Mouse (Mus musculus): ENCODE data around the gene Rpl13a.

Rpl13a gene

DNA sequence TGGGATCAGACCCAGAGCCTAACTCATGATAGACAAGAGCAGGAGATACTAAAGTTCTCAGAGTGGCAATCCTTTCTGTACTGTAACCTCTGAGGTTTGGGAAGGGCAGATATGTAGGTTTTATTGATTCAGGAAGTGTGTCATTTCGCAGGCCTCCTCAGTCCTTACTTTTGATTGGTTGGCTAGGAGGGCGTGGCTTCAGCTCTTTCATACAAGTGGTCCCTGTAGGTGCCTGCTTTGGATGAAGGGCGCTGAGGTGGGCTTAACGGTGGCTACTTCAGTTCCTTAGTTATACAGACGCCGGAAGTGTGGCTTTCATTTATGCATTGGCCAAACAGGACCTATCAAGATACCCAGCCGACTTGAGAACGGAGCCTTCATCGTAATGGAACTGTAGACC, 27.0 kb upstream of the Rpl13a start:
- peak; percentile 65 for DNase-seq

DNA sequence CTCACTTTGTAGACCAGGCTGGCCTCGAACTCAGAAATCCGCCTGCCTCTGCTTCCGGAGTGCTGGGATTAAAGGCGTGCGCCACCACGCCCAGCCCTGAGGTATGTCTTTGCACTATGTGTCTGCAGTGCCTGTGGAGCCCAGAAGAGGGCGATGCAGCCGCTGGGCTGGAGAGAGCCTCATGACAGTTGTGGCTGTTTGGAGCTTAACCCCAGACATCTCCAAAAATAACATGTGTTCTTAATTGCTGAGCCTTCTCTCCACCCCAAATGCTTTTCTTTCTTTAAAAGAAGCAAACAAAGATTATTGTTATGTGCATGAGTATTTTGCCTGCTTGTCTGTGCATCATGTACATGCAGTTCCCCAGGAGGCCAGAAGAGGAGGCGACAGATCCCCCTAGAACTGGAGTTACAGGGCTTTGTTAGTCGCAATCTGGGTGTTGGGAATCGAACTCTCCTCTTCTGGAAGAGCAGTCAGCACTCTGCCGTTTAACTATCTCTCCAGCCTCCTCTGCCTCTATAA, 26.5 kb upstream of the Rpl13a start:
- DNase-seq: peak; percentile 84

DNA sequence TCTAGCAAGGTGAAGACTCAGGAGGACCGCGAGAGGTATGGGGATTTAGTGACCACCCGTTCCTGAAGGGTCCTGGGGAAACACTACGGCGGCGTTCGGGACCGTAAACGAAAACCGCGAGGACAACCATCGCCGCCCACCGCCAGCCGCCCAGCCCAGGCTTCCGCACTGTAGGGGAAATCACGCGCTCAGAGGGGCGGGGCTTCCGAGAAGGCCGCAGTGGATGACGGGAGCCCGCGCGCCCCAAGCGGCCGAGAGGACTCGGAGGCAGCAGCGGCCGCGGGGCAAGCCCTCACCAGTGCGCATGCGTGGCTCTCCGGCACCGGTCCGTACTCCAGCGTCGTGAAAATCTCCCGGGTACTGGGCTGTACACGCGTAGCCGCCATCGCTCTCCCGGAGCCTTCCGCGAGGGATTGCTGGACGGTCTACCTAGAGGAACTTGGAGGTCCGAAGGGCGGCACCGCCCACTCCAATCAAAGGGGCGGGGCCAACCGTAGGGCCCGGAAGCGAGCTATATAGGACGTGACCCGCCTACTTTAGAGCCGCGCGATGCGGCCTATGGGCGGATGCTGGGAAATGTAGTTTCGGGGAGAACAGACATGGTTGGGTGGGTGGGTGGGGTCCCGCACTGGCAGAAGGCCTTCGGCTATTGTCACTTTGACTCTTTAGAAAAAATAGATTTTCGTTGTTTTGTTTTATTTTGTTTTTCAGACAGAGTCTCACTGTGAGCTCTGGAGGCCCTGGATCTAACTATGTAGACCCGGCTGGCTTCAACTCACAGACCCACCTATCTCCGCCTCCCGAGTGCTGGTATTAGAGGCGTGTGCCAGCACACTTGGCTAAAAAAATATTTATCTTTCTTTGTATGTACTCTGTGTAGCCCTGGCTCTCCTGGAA, 25.8 kb upstream of the Rpl13a start, which contains the start of the genes Pih1d1 and Aldh16a1:
TSS of gene Pih1d1 (plus strand) at position 208 of the 897 bp plus-strand sequence.
TSS of gene Aldh16a1 (minus strand) at position 489 of the 897 bp plus-strand sequence.
- DNase-seq: peak; percentile 97

DNA sequence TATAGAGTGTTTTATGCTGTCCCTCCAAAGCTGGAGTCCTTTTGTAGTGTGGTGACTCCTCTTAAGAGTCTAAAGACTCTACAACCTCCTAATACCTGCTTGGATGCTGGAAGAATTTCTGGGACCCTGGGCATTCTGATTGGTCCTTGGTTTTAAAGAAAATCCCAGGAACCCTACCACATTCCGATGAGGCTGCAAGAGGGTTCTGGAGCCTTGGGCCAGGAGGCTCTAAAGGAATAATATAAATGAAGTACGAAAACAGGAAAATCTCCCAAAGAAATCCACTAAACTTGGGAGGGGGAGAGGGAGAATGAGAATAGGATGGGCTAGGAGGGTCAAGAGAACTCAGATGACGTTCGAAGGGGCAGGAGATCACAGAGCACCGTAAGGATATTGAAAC, 25.0 kb upstream of the Rpl13a start:
- DNase-seq: no peak

DNA sequence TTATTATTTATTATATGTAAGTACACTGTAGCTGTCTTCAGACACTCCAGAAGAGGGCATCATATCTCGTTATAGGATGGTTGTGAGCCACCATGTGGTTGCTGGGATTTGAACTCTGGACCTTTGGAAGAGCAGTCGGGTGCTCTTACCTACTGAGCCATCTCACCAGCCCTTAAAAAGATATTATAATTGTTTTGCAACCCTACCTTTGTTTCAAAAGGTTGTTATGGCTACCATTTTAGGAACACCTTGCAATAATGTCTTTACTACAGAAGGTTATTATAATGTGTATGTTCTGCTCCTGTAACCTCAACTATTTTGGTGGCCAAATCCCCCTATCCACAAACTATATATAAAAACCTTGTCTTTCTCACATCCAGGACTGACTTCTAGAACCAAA, 24.5 kb upstream of the Rpl13a start:
- peak; percentile 39 for DNase-seq

GRCm38 (mm10) chr7:45151303-45151702, 22.7 kb upstream of the Rpl13a start:
- peak; percentile 48 for DNase-seq

DNA sequence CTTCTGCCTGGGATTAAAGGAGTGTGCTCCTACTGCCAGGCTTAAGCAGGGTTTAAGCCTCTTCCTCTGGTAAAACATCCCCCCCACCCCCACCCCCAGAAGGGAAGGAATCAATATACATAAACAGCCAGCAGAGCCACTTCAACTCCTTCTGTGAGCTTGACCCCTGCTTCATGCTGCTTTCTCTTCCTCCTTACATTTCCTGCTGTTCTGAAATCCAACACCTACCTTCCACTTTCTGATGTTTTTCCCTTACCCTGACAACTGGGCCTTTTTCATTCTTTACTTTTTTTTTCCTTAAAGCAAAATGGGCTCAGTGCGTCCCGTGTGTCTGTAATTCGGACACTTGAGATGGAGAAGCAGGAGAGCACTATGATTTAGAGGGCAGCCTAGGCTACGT, 21.8 kb upstream of the Rpl13a start:
- no peak for DNase-seq

DNA sequence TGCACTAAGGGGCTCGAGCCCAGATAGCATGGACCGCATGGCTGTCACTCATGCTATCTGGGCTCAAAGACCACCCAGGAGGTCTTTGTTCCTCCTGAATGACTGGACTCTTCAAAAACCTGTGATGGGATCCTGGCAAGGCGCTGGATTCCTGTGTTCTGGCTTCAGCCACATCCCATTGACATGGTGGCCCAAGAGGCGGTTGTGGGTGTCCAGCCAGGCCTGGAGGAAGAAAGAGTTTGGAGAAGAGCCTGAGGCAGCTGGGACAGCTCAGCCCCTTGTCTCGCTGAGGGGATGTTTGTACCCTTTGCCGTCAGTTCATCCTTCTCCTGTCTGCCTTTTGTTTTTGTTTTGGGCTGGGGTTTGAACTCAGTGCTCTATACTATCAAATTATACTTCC, 21.0 kb upstream of the Rpl13a start:
- DNase-seq: no peak

GRCm38 (mm10) chr7:45148534-45149098, 20.1 kb upstream of the Rpl13a start:
- no peak for DNase-seq

DNA sequence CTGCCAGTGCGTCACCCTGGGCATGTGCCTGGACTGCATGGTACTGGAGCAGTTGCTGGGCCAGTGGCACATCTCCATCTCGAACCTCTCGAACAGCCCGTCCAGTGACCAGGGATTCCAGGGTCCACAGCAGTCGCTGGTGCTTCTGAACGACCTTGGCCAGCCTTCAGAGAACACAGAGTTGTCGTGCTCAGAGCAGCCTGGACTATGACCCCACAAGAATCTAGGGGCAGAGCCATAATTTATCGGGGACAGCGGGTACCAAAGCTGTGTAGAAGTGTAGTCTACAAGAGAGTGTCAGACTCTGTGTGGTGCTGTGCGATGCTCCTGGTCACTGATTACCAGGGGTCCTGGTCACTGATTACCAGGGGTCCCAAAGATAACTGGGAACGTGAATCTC, 19.3 kb upstream of the Rpl13a start:
- DNase-seq: no peak

GRCm38 (mm10) chr7:45147267-45147666, 18.7 kb upstream of the Rpl13a start:
- no peak for DNase-seq

DNA sequence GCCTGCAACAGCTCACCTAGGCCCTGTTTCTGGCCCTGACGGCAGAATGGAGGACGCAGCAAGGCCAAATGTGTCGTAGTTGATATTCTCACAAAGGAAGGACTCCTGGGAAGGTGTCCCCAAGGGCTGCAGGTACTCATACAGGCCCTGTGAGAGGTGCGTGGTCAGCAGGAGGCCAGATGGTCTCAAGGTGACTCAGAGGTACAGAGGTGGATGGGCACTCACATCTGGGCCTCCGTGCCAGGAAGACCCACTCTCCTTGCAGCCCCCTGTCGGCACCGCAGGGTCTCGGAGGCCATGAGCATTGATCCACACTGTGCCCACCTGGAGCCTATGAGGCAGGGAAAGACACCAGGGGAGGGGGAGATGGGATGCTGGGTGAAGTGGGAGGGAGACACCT, 16.9 kb upstream of the Rpl13a start:
- DNase-seq: no peak

- no peak for DNase-seq
These were observed 16.0 kb upstream of the Rpl13a start for GRCm38 (mm10) chr7:45144368-45145174.

- no peak for DNase-seq
These were observed 13.4 kb upstream of the Rpl13a start for GRCm38 (mm10) chr7:45141914-45142313.

DNA sequence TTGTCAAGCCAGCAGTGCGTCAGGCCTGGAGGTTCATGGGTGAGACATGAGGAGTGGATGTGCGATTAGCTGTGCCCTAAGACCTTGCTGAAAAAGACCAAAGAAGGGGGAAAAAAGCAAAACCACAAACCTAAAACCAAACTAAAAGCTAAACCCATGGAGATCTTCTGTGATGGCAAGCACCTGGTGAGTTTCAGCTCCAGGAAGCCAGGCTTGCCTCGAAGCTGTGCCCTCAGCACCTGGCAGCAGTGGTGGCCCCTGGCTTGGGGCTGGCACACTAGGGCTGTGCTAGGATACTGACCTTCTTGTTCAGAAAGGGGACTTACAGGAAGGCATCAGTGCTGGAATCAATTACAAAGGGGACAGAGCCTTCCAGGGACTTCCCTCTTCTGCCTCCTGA, 12.8 kb upstream of the Rpl13a start:
- DNase-seq: no peak

DNA sequence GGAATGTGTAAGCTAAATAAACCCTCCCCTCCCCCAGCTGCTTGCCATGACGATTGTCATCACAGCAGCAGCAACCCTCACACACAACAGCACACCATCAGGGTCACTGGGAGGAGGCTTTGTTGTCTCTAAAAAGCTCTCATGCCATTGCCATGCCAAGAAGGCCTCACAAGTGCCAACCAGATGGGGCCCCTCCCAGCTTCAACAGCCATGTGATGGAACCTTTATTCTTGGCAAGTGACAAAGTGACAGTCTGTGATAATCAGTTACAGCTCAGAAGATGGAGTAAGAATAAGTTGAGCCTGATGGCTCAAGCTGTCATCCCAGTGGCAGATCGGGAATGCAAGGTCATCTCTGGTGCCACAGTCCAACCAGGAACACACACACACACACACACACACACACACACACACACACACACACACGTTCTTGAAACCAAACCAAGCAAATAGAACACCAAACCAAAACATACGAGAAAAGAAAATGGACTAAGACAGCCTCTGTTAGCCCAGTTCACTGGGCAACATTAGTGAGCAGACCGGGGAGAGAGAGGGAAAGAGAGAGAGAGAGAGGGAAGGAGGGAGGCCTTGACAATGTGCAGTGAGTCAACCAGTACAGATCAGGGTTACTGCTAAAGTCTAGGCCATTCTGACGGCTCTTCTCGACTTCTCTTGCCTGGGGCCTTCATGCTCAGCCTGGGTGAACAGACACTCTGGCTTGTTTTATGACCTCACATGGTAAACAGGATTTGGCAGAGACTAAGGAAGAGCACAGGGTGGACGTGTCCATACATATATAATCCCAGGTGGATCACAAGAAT, 11.6 kb upstream of the Rpl13a start:
- DNase-seq: no peak

- no peak for DNase-seq
These were observed 9.8 kb upstream of the Rpl13a start for GRCm38 (mm10) chr7:45138403-45138802.

DNA sequence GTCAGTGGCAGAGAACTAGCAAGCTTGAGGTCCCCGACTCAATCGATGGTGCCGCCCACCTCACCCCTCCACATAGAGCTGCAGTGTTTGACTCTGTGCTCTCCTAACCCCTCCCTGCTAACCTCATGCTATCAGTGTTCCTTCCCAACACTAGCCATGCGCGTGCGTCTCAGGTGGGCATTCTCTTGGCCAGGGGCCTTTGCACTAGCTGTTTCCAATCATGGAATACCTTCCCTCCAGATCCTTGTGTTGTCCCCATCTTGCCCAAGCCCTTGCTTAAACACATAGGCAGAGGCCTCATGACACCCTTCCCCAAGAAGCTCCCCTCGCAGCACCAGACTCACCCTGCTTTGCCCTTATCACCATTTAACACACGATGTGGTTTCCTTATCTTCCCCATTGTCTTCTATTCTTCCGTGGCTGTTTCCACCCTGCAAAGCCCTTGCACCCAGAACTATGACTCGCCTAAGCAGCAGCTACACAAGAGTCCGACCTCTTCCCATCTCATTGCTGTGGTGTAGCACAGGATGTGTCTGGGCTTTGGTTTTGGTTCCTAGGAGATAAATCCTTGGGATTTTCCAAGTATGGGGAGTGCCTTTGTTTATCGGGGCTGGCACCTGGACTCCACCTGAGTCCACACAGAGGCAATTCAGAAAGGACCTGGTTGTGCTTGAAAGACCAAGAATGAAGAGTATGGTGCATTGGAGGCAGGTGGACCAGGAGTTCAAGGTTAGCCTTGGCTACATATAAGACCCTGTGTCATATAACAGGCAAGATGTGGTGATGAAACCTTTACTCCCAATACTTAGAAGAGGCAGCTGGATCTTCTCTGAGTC, 8.8 kb upstream of the Rpl13a start:
- peak; percentile 39 for DNase-seq

DNA sequence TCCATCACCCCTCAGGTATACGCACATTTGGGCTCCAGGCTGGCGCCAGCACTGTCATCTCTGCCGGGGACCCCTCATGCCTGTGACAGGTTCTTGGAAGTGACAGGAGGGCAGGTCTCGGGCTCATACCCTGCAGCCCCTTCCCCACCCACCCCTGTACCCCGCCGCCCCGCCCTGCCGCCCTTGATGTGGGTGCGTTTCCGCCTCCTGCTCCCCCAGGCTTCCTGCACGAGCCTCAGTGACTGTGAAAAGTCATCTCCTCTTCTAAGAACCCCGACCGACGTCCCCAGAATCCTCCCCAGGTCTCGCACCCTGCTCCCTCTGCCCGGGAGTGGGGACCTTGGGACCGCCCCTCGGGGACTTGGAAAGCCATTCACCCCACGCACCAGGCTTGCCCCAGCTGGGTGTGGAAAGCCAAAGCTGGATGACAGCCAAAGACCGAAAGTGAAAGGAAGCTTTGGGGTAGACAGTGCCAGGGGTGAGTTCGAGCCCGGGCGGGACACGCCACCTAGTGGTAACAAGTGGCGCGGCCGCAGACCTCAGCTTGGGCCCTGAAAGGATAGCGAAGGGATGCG, 7.5 kb upstream of the Rpl13a start, which contains the start of the genes Gm45713 and Flt3l:
TSS of gene Gm45713 (minus strand) at position 239 of the 575 bp plus-strand sequence.
TSS of gene Flt3l (minus strand) at position 440 of the 575 bp plus-strand sequence.
- DNase-seq: peak; percentile 94

- DNase-seq: no peak
These were observed 6.8 kb upstream of the Rpl13a start for GRCm38 (mm10) chr7:45135370-45135769.

- DNase-seq: peak; percentile 54
These were observed 6.0 kb upstream of the Rpl13a start for GRCm38 (mm10) chr7:45134544-45135026.

All from cerebellum, adult 9-10 months (tissue).